Mouse (Mus musculus): ENCODE measurements at regions not wholly inside any gene's neighbourhood (a gene's known extent, or its start where the extent isn't known, plus 50 kb on each side); places are given as distances from the start of the nearest gene placed in this dataset.

- TF ChIP-seq POLR2A (IDR thresholded peaks at IDR 0.05; ENCODE audit: borderline replicate concordance, extremely low read depth, low read depth, low read length) (no peak), CTCF (IDR thresholded peaks at IDR 0.05; ENCODE audit: insufficient read depth, low read length) (no peak)
These were observed 227.8 kb downstream of the Prex1 start for GRCm38 (mm10) chr2:166485788-166486187.
